Mouse (Mus musculus): ENCODE measurements around the gene Angptl7.

DNA sequence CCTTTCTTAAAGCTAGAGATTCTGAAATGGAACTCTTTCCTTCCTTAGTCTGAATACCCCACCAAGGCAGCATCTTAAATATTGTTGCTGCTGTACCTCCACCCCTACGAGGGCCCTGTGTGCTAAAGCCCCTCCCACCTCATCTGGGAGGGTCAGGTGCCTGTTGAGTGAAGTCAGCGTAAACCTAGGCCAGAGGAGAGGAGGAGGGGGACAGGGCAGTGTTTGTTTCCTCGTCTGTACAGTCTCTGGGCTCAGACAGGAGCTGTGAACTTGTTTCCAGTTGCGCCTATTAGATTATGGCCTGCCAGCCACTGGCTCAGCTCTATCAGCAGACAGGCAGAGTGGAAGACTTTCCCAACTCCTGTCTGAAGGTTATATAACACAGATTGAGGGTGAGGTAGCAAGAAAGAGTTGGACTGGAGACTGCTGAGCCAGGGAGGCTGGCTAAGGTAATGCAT lies at the start of gene Angptl7:
- TF ChIP-seq POLR2A (IDR thresholded peaks at IDR 0.05; ENCODE audit: control insufficient read depth, extremely low read depth, insufficient read depth, low read length, poor library complexity), result no peak
- no peak for TF ChIP-seq CTCF (IDR thresholded peaks at IDR 0.05; ENCODE audit: borderline replicate concordance, control insufficient read depth, extremely low read depth, insufficient read depth, low read length, poor library complexity)
